Mouse (Mus musculus) retina, adult 2 months (tissue): ENCODE results near the gene Foxd4.
A peak's percentile ranks its signal among the peaks of the same experiment; 100 is the strongest.
"Not testable (repeated sequence)": the region's sequence is repeated elsewhere in the genome, so short reads cannot be mapped to it uniquely, and the experiment has no call there.

Experiments used
- DNase-seq: peaks from one replicate; pipeline ENCODE4 v3.0.0-alpha.2; 2012; ENCODE audit warnings: low read depth, low spot score

The Foxd4 gene

GRCm38 (mm10) chr19:24875129-24875870 lies 25.7 kb downstream of the Foxd4 start, which contains the start of gene Gm10053:
TSS of gene Gm10053 (plus strand) at chr19:24875686.
- not testable (repeated sequence) for DNase-seq

- no peak for DNase-seq
Observed at GRCm38 (mm10) chr19:24873873-24874272, 27.1 kb downstream of the Foxd4 start.

GRCm38 (mm10) chr19:24871037-24871635 lies 29.9 kb downstream of the Foxd4 start:
- peak; percentile 42 for DNase-seq

- no peak for DNase-seq
Observed at GRCm38 (mm10) chr19:24865436-24865835, 35.6 kb downstream of the Foxd4 start.

- no peak for DNase-seq
Observed at GRCm38 (mm10) chr19:24861612-24862451, 39.2 kb downstream of the Foxd4 start, which contains the start of gene Pgm5. TSS of gene Pgm5 (minus strand) at chr19:24861855.

- no peak for DNase-seq
Observed at GRCm38 (mm10) chr19:24861276-24861611, 39.8 kb downstream of the Foxd4 start.

- no peak for DNase-seq
Observed at GRCm38 (mm10) chr19:24851456-24852315, 49.3 kb downstream of the Foxd4 start.
